Mouse (Mus musculus) spleen, postnatal 10 days (tissue): ENCODE measurements around the gene Serpinb6b.
"Not testable (repeated sequence)": the region's sequence is repeated elsewhere in the genome, so short reads cannot be mapped to it uniquely, and the experiment has no call there.

ENCODE experiments used
- DNase-seq, 2 experiments: peaks; one replicate each; pipeline ENCODE4 v3.0.0; 2021 to 2022; ENCODE audit warnings: low spot score in 2 of 2

Gene Serpinb6b

GRCm38 (mm10) chr13:32964989-32965811 lies at the start of gene Serpinb6b:
TSS of gene Serpinb6b (plus strand) at chr13:32965209.
- peak; percentile 57 to 63 for DNase-seq

- DNase-seq, result no peak
These were observed 42.4 kb upstream of the Serpinb6b start for GRCm38 (mm10) chr13:32922622-32923021.

GRCm38 (mm10) chr13:32924578-32925360 lies 40.2 kb upstream of the Serpinb6b start:
- DNase-seq, result no peak

- no peak for DNase-seq
These were observed 38.3 kb upstream of the Serpinb6b start for GRCm38 (mm10) chr13:32926661-32927060.

- no peak for DNase-seq
These were observed 37.8 kb upstream of the Serpinb6b start for GRCm38 (mm10) chr13:32927241-32927640.

GRCm38 (mm10) chr13:32929107-32929750 lies 35.8 kb upstream of the Serpinb6b start:
- no peak for DNase-seq

- no peak for DNase-seq
These were observed 30.2 kb upstream of the Serpinb6b start for GRCm38 (mm10) chr13:32934706-32935381.

GRCm38 (mm10) chr13:32938275-32938674 lies 26.7 kb upstream of the Serpinb6b start:
- DNase-seq, result not testable (repeated sequence)

- DNase-seq, result not testable (repeated sequence)
These were observed 25.8 kb upstream of the Serpinb6b start for GRCm38 (mm10) chr13:32939191-32939590.

- DNase-seq, result no peak
These were observed 8.5 kb upstream of the Serpinb6b start for GRCm38 (mm10) chr13:32956537-32956936.

GRCm38 (mm10) chr13:32957917-32958316 lies 7.1 kb upstream of the Serpinb6b start:
- DNase-seq, result no peak

GRCm38 (mm10) chr13:32958521-32958920 lies 6.5 kb upstream of the Serpinb6b start:
- DNase-seq, result not testable (repeated sequence)

GRCm38 (mm10) chr13:32963990-32964753 lies 837 bp upstream of the Serpinb6b start:
- DNase-seq, result no peak

GRCm38 (mm10) chr13:32966116-32966515 lies 1.1 kb downstream of the Serpinb6b start:
- DNase-seq, result peak; percentile 37 to 46

- peak in 1 of 2 experiments; percentile 34 for DNase-seq
These were observed 2.2 kb downstream of the Serpinb6b start for GRCm38 (mm10) chr13:32967233-32967632.

- peak; percentile 67 to 69 for DNase-seq
These were observed 3.5 kb downstream of the Serpinb6b start for GRCm38 (mm10) chr13:32968353-32968984.

GRCm38 (mm10) chr13:32968996-32969640 lies 4.1 kb downstream of the Serpinb6b start:
- peak; percentile 50 to 62 for DNase-seq

GRCm38 (mm10) chr13:32969641-32970040 lies 4.6 kb downstream of the Serpinb6b start:
- no peak for DNase-seq

- no peak for DNase-seq
These were observed 5.8 kb downstream of the Serpinb6b start for GRCm38 (mm10) chr13:32970776-32971175.

GRCm38 (mm10) chr13:32974268-32974667 lies 9.3 kb downstream of the Serpinb6b start:
- DNase-seq, result no peak
